Mouse (Mus musculus) urinary bladder, postnatal 36 days (tissue): Measurements from ENCODE around the gene Eml3.

Source experiments
- DNase-seq, 2 experiments: peaks; one replicate each; pipeline ENCODE4 v3.0.0; 2022; ENCODE audit warnings: low spot score in 2 of 2, mixed read lengths in 1 of 2

Gene Eml3

GRCm38 (mm10) chr19:8914212-8914611 lies 15.1 kb upstream of the Eml3 start:
- DNase-seq = no peak

GRCm38 (mm10) chr19:8919000-8919399 lies 10.4 kb upstream of the Eml3 start:
- DNase-seq = no peak

GRCm38 (mm10) chr19:8919684-8920072 lies 9.7 kb upstream of the Eml3 start:
- no peak for DNase-seq

- peak; percentile 95 to 97 for DNase-seq
Observed at GRCm38 (mm10) chr19:8920073-8920736, 9.1 kb upstream of the Eml3 start, which contains the start of gene B3gat3. B3gat3 (plus strand) TSS chr19:8920374.

- DNase-seq = no peak
Observed at GRCm38 (mm10) chr19:8920836-8921291, 8.5 kb upstream of the Eml3 start.

- no peak for DNase-seq
Observed at GRCm38 (mm10) chr19:8921741-8922140, 7.6 kb upstream of the Eml3 start.

DNA sequence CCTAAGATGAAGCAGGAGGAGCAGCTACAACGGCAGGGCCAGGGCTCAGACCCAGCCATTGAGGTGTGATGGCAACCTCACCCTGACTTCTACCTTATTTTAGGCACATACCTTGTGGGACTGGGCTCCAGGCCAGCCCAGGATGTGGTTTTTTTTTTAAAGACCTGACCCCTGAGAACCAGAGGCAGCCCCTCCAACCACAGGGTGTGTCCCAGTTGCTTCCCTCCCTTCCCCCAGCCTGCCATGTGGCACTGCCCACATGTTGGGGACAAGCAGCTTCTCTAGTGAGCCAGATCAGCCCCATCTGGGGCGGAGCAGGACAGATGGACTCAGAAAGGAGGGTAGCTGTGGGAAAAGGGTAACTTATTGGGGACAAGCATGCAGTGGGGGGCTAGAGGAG lies 2.6 kb upstream of the Eml3 start:
- no peak for DNase-seq

DNA sequence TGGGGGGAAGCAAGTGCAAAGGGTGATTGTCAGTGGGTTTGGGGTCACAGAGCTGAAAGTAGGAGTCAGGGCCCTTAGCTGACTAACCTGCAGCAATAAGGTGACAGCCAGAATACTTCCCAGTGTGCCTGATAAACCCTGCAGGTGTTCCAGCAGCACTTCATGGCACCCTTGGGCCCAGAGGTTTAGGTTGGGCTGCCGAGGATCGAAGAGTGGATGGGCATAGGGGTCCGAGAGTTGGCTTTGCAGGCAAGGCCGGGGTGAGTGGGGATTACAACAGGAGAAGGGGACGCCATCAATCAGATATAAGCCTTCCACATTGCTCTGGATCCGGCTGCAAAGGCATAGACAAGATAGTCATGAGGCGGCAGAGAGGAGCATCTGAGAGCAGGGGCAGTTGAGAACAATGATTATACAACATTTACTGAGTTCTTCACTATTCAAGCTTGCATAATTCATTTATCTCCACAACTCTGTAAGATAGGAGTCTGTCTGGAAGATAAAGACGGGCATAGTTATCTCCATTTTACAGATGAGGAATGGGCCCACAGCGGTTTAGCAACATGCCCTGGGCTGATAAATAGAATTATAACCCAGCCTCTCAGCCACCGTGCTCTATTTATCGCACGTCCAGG lies 1.3 kb upstream of the Eml3 start:
- no peak for DNase-seq

DNA sequence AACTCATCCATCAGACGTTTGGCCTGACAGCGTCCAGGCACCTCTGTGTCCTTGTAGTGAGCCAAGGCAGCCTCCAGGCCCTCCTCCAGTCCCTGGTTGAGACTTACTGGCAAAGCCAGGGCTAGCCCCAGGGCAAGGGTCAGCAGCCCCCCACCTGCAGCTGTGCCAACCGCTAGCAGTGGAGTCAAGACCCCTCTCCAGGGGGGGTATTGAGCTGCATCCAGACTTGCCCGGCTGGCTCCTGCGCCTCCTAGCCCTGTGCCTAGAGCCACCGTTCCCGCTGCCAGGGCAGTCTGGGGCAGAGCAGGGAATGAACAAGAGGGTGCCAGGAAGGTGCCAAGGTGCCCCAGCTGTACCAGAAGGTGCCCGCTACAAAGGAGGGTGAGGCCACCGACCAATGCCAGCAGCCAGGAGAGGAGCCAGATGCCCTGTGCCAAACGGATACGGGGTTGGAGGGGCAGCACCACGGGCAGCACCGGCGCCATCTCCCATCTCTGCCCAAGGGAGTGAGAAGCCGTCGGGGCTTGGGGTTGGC lies 596 bp upstream of the Eml3 start:
- DNase-seq = no peak

DNA sequence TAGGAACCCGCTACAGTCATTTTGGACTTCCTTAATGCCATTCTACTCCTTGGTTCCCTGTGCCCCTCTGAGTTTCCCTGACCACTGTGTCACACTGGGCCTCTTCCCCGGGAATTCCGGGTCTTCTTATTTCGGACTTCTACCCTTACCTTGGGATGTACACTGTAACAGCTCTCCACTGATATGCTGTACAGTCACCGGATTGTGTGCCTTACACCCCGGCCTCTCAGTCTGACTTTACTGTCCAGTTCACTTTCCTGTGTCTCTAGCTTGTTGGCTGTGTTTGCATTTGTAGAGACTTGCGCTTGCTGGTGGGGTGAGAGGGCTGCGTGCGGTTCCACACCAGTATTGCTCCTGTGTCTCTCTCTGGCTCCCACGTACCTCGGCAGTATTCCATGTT lies 765 bp downstream of the Eml3 start:
- DNase-seq = no peak

DNA sequence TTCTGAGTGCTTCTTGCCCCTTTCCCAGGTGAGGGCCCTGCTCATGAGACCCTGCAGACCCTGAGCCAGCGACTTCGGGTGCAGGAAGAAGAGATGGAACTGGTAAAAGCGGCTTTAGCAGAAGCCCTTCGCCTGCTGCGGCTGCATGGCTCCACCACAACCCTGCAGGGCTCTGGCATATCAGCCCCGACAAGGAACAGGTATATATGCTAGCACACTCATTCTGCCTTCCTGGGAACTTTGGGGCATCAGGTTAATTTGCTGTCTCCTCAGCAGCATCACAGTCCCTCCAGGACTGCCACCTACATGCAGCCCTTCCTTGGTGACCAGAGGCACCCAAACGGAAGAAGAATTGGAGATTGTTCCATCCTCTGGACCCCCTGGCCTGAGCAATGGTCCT lies 1.4 kb downstream of the Eml3 start:
- DNase-seq = no peak

DNA sequence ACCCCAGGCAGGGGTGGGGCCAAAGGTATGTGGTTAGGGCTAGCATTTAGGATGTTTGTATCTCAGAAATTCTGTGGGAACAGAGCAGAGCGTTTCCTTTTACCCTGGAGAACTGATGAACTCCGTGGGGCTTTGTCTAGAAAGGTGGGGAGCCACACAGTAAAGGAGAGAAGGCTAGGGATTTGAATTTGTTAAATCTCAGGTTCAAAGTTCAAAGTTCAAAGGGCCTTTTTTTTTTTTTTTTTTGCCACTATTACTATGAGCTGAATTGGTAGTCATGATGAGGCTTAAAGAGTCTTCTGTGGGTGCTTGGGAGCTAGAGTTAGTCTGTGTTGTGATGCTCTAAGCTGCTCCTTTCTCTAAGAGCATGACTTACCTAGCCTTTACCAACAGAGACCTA lies 7.4 kb downstream of the Eml3 start:
- no peak for DNase-seq

GRCm38 (mm10) chr19:8940526-8941133 lies 11.3 kb downstream of the Eml3 start:
- no peak for DNase-seq

DNA sequence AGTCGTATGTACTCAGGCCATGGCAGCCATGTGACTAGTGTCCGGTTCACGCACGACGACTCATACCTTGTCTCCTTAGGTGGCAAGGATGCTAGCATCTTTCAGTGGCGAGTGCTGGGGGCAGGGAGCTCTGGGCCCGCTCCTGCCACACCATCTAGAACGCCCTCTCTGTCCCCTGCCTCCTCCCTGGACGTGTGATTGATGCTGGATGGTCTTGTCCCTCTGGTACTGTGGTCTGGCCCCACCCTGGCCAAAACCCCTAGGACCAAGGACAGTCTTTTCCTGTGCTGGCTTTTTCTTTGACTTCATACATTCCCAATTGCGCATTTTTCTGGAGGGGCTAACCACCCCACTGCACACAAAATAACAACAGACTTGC lies 11.8 kb downstream of the Eml3 start:
- DNase-seq = no peak

DNA sequence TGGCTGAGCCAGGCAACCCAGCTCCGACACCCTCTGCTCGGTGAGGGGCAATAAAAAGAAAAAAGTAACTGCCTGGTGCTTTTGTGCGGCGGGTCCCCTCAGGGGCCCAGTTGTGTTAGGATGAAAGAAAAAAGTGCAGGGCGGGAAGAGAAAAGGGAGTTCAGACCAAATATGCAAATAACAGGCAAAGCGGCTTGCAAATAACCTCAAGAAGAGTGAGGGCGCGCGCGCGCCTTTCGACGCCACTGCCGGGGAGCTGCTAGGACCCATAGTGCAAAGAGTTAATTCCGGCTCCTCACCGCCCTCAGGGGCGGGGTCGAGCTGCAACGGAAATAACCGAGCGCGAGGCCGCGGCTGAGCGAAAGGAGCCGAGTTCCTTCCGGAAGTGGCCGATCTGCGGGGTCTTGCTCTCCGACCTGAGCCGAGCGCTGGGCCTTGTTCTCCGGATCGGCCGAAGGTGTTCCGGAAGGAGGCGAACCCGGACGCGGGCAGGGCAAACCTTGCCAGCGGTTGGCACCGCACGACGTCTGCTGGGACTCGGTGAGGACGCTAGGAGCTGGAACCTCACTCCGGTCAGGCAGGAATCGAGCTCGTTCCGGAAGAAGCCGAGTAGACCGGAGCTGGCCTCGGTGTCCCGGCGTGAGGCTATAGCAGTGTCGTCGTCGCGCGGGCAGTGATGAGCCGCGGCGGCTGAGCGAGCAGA lies 12.3 kb downstream of the Eml3 start, which contains the start of gene Mta2:
Gene Mta2 (plus strand): TSS at position 361 of the 703 bp plus-strand sequence.
- peak; percentile 96 for DNase-seq

GRCm38 (mm10) chr19:8942276-8942964 lies 13.1 kb downstream of the Eml3 start:
- peak in 1 of 2 experiments; percentile 48 for DNase-seq

- DNase-seq = no peak
Observed at GRCm38 (mm10) chr19:8943047-8943446, 13.7 kb downstream of the Eml3 start.

DNA sequence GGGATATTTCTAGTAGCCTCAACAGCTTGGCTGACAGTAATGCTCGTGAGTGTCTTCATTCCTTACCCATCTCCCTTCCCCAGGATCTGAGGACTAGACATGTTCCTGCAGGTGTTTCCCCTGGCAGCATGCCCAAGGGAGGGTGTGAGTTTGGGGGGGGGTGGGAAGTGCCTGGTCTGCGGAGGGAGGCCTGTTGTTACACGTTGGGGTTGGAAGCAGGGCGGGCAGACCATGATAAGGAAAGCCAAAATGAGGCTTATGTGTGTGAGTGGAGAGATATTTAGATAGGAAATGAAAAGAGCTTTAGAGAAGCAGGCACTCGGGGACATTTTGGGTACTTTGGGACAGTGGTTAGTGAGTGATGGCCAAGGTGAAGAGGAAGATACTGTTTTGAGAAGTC lies 14.7 kb downstream of the Eml3 start:
- DNase-seq = peak in 1 of 2 experiments; percentile 57

- DNase-seq = peak in 1 of 2 experiments; percentile 62
Observed at GRCm38 (mm10) chr19:8944750-8945149, 15.4 kb downstream of the Eml3 start.

- no peak for DNase-seq
Observed at GRCm38 (mm10) chr19:8945251-8945650, 15.9 kb downstream of the Eml3 start.

DNA sequence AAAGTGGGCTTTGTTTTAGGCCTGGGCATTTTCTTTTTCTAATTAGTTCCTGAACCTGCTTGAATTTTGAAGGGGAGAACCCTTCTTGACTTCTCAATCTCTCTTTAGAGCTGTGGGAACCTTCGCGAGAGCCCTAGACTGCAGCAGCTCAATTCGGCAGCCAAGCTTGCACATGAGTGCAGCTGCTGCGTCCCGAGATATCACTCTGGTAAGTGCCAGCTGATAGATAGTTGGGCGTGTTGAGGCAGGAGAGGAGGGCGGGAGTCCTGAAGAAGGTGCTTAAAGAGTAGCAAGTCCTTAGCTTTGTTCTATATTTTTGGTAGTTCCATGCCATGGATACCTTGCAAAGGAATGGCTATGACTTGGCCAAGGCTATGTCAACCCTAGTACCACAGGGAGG lies 17.6 kb downstream of the Eml3 start:
- DNase-seq = no peak

DNA sequence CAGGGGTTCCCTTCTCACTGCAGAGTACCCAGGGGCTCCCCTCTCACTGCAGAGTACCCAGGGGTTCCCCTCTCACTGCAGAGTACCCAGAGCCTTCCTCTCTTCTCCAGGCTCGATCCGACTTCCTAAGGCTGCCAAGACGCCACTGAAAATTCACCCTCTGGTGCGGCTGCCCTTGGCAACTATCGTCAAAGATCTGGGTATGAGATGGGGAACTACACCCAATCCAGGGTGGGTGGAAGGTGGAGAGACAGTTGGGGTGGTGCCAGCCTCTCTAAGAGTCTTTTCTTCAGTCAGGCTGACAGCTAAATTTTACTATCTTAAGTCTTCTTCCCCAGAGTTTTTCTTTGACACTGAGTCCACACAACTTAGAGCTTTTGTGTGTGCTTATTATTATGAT lies 20.8 kb downstream of the Eml3 start:
- DNase-seq = no peak
